Mouse (Mus musculus): ENCODE results near the gene Zfp781. TPM values are rescaled to one million over a fixed set of nuclear protein-coding genes. Genes with fewer than 3 reads are reported as not detected.

Gene Zfp781
- 0.16 and 0.19 TPM in 2 replicates for polyA plus RNA-seq (2012; rRNA removed)

GRCm38 (mm10) chr10:81929842-81930743 is at the start of gene Zfp781:
Gene Zfp781, minus strand, starts transcription at chr10:81930480.

GRCm38 (mm10) chr10:81863409-81864407 is 66.6 kb downstream of the Zfp781 start, which contains the start of gene Gm32687:
Gene Gm32687, plus strand, starts transcription at chr10:81863934.

Other genes with a start within 250 kb of the Zfp781 start
- 1.3 and 1.5 TPM in 2 replicates for gene Zfp433, start 225.7 kb downstream of the Zfp781 start, polyA plus RNA-seq (2012; rRNA removed)
- gene Gm3055, start 159.3 kb downstream of the Zfp781 start, polyA plus RNA-seq (2012; rRNA removed) = 0.57 and 0.64 TPM in 2 replicates
- gene Gm4767, start 118.3 kb downstream of the Zfp781 start, polyA plus RNA-seq (2012; rRNA removed) = 0.12 and 0.18 TPM in 2 replicates
- gene Gm32687, start 66.5 kb downstream of the Zfp781 start, polyA plus RNA-seq (2012; rRNA removed) = 0.79 and 1.2 TPM in 2 replicates
- gene Zfp873, start 117.6 kb upstream of the Zfp781 start, polyA plus RNA-seq (2012; rRNA removed) = 1.6 and 1.7 TPM in 2 replicates
- 0.24 and 0.29 TPM in 2 replicates for gene BC024063, start 152.9 kb upstream of the Zfp781 start, polyA plus RNA-seq (2012; rRNA removed)
- 0.68 and 0.70 TPM in 2 replicates for gene AU041133, start 197.5 kb upstream of the Zfp781 start, polyA plus RNA-seq (2012; rRNA removed)